Mouse (Mus musculus): ENCODE measurements around the gene E330034G19Rik.

DNA sequence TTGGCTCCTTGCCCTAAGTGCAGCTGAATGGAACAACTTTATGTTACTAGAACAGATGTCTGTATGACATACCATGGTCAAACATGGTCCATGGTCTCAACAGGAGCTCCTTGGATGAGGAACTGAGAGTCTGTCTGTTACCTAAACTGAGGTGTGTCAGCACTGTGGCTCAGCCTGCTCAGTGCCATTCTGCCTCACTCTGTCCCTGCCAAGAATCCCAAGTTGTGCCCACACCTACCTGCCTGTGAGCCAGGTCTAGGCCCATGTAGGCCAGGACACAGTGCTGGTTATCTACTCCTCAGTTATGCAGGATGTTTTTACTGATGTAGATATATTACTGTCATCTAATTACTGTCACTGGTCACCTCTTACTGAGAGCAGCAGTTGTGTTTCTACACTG is 2.3 kb upstream of the E330034G19Rik start:
- TF ChIP-seq POLR2A (IDR thresholded peaks at IDR 0.05; ENCODE audit: extremely low read depth, insufficient read depth, low read length) (no peak), CTCF (IDR thresholded peaks at IDR 0.05; ENCODE audit: extremely low read depth, insufficient read depth, low read length) (no peak)

Data from cortical plate, adult 2 months (tissue).